Mouse (Mus musculus) midbrain, postnatal 0 days (tissue): ENCODE data around the gene Npr2. TPM values are rescaled to one million over a fixed set of nuclear protein-coding genes. Genes with fewer than 3 reads are reported as not detected.
A peak's percentile ranks its signal among the peaks of the same experiment; 100 is the strongest.

Experiments used
- ATAC-seq: fragments of 200-750 bp; cut with Nextera tagmentation; 2 replicates; pipeline ENCODE4 v1.8.0; 2017; ENCODE audit warnings: moderate number of reproducible peaks, mild to moderate bottlenecking, moderate TSS enrichment, moderate library complexity; ENCODE audit not compliant: low FRiP score
- DNase-seq: peaks from one replicate; pipeline ENCODE4 v3.0.0-alpha.2; 2015; ENCODE audit warnings: low spot score
- H3K27ac ChIP-seq: fragments of 300-500 bp; sonication (generic); 2 replicates; pipeline ENCODE4 v1.5.1; 2014; ENCODE audit warnings: low read depth, mild to moderate bottlenecking, low read length, mixed read lengths
- H3K27me3 ChIP-seq: fragments of 300-500 bp; sonication (generic); 2 replicates; pipeline ENCODE4 v1.6.1; 2014; ENCODE audit warnings: low read length, control low read depth, mixed read lengths; ENCODE audit not compliant: insufficient read depth
- H3K36me3 ChIP-seq: fragments of 300-500 bp; sonication (generic); 2 replicates; pipeline ENCODE4 v1.6.1; 2014; ENCODE audit warnings: low read length, control low read depth, mixed read lengths; ENCODE audit not compliant: insufficient read depth
- H3K4me1 ChIP-seq: fragments of 300-500 bp; sonication (generic); 2 replicates; pipeline ENCODE4 v1.6.1; 2014; ENCODE audit warnings: mild to moderate bottlenecking, control low read depth, antibody characterized with exemption, low read length, mixed read lengths; ENCODE audit not compliant: insufficient read depth
- H3K4me2 ChIP-seq: fragments of 300-500 bp; sonication (generic); 2 replicates; pipeline ENCODE4 v1.6.1; 2014; ENCODE audit warnings: low read depth, mild to moderate bottlenecking, low read length, mixed read lengths; ENCODE audit not compliant: poor library complexity, severe bottlenecking
- H3K4me3 ChIP-seq: fragments of 300-500 bp; sonication (generic); 2 replicates; pipeline ENCODE4 v1.5.1; 2014; ENCODE audit warnings: low read depth, mild to moderate bottlenecking, low read length, moderate library complexity
- H3K9ac ChIP-seq: fragments of 300-500 bp; sonication (generic); replicated peaks from 2 replicates; pipeline ENCODE4 v1.6.1; 2014; ENCODE audit warnings: mild to moderate bottlenecking, low read length, moderate library complexity, mixed read lengths; ENCODE audit not compliant: poor library complexity, severe bottlenecking
- H3K9me3 ChIP-seq: fragments of 300-500 bp; sonication (generic); 2 replicates; pipeline ENCODE4 v1.6.1; 2016; ENCODE audit warnings: low read length, control low read depth
- CTCF ChIP-seq: IDR thresholded peaks from 2 replicates; pipeline ENCODE4 v1.5.1; 2016; ENCODE audit warnings: antibody characterized with exemption, mild to moderate bottlenecking
- WGBS: fragments of 180-500 bp; shearing (Covaris S2); extraction: QIAGEN DNeasy Blood & Tissue Kit; methylation state at CpG from one replicate; pipeline ENCODE4 v1.1.7; 2014; 5-methylcytosine and 5-hydroxymethylcytosine counted together
- polyA plus RNA-seq: library from polyadenylated mRNA; unstranded; fragments of >200 nt; fragmentation: Nextera tagmentation; extraction: Ambion mirVana; gene quantifications from 2 replicates; pipeline ENCODE4 v1.2.1, GENCODE M21; 2015
- total RNA-seq: library from RNA; depleted of rRNA; stranded (reverse); fragments of >200 nt; gene quantifications from 2 replicates; pipeline ENCODE4 v1.2.3, GENCODE M21; 2014

Gene Npr2
- total and polyA plus RNA-seq, 2 experiments from 2014 or later = 8.6 to 30.5 TPM

GRCm38 (mm10) chr4:43679416-43680043, 47.8 kb downstream of the Npr2 start:
- H3K4me2 ChIP-seq = no peak overlapping the region
- H3K4me3 ChIP-seq = no peak overlapping the region
- H3K4me1 ChIP-seq = no peaks in the 10 kb centered on the region
- H3K9me3 ChIP-seq = no peaks in the 10 kb centered on the region
- H3K9ac ChIP-seq = no peak overlapping the region
- H3K27me3 ChIP-seq = no peaks in the 10 kb centered on the region
- WGBS = 96% methylated on average over 7 of the region's 7 CpGs
- no peak for TF ChIP-seq CTCF
- no peak for ATAC-seq
- DNase-seq = no peak
- H3K36me3 ChIP-seq = peaks cover 72% of the 10 kb centered on the region
- no peak overlapping the region for H3K27ac ChIP-seq

- Histone ChIP-seq H3K27ac (no peak overlapping the region), H3K9me3 (no peaks in the 10 kb centered on the region), H3K4me3 (no peak overlapping the region), H3K36me3 (peaks cover 41% of the 10 kb centered on the region), H3K27me3 (no peaks in the 10 kb centered on the region), H3K4me2 (no peak overlapping the region), H3K4me1 (no peaks in the 10 kb centered on the region), H3K9ac (no peak overlapping the region)
- TF ChIP-seq CTCF = no peak
- WGBS = 88% methylated on average over 17 of the region's 17 CpGs
- ATAC-seq = no peak
- no peak for DNase-seq
These were observed 58.3 kb downstream of the Npr2 start for GRCm38 (mm10) chr4:43690021-43690420.

GRCm38 (mm10) chr4:43691026-43691425, 59.3 kb downstream of the Npr2 start:
- Histone ChIP-seq H3K4me2 (no peak overlapping the region), H3K27me3 (no peaks in the 10 kb centered on the region), H3K9ac (no peak overlapping the region), H3K36me3 (peaks cover 32% of the 10 kb centered on the region), H3K9me3 (no peaks in the 10 kb centered on the region), H3K4me1 (no peaks in the 10 kb centered on the region), H3K27ac (no peak overlapping the region), H3K4me3 (no peak overlapping the region)
- DNase-seq = no peak
- ATAC-seq = no peak
- no peak for TF ChIP-seq CTCF
- WGBS = 88% methylated on average over 5 of the region's 5 CpGs

- Histone ChIP-seq H3K4me3 (no peak overlapping the region), H3K4me2 (no peak overlapping the region), H3K9ac (no peak overlapping the region), H3K36me3 (peaks cover 21% of the 10 kb centered on the region), H3K27me3 (no peaks in the 10 kb centered on the region), H3K4me1 (no peaks in the 10 kb centered on the region), H3K27ac (no peak overlapping the region), H3K9me3 (no peaks in the 10 kb centered on the region)
- TF ChIP-seq CTCF = no peak
- WGBS = 80% methylated on average over 5 of the region's 5 CpGs
- DNase-seq (no peak), ATAC-seq (no peak)
These were observed 62.1 kb downstream of the Npr2 start for GRCm38 (mm10) chr4:43693806-43694241.

GRCm38 (mm10) chr4:43694439-43695248, 62.9 kb downstream of the Npr2 start:
- no peak for DNase-seq
- no peak overlapping the region for H3K4me3 ChIP-seq
- H3K27me3 ChIP-seq = no peaks in the 10 kb centered on the region
- no peak for TF ChIP-seq CTCF
- peaks cover 14% of the 10 kb centered on the region; the same call in 1 of the 2 replicates for H3K36me3 ChIP-seq
- H3K9me3 ChIP-seq = no peaks in the 10 kb centered on the region
- ATAC-seq = no peak
- no peak overlapping the region for H3K9ac ChIP-seq
- no peak overlapping the region for H3K4me2 ChIP-seq
- no peak overlapping the region for H3K27ac ChIP-seq
- WGBS = 100% methylated on average over 1 of the region's 1 CpGs
- no peaks in the 10 kb centered on the region for H3K4me1 ChIP-seq

GRCm38 (mm10) chr4:43695249-43695671, 63.5 kb downstream of the Npr2 start:
- WGBS = 24% methylated on average over 9 of the region's 9 CpGs
- H3K36me3 ChIP-seq = peaks cover 8% of the 10 kb centered on the region; the same call in 1 of the 2 replicates

More at GRCm38 (mm10) chr4:43695249-43695671, 63.5 kb downstream of the Npr2 start:
- no peaks in the 10 kb centered on the region for H3K4me1 ChIP-seq
- ATAC-seq (no peak; the same call in 1 of the 2 replicates), DNase-seq (peak; percentile 25)
- TF ChIP-seq CTCF = no peak
- no peak overlapping the region for H3K9ac ChIP-seq
- no peak overlapping the region for H3K4me2 ChIP-seq
- H3K4me3 ChIP-seq = no peak overlapping the region
- no peaks in the 10 kb centered on the region for H3K27me3 ChIP-seq
- no peak overlapping the region for H3K27ac ChIP-seq
- no peaks in the 10 kb centered on the region for H3K9me3 ChIP-seq
